Mouse (Mus musculus) midbrain, embryonic 12.5 days (tissue): Measurements from ENCODE around the gene Syn2. TPM values are rescaled to one million over a fixed set of nuclear protein-coding genes. Genes with fewer than 3 reads are reported as not detected.

ENCODE experiments used
- ATAC-seq: fragments of 200-750 bp; cut with Nextera tagmentation; 2 replicates; pipeline ENCODE4 v1.8.0; 2017; ENCODE audit warnings: low read depth, moderate TSS enrichment, moderate library complexity; ENCODE audit not compliant: low FRiP score
- H3K27ac ChIP-seq: fragments of 300-500 bp; sonication (generic); replicated peaks from 2 replicates; pipeline ENCODE4 v1.5.1; 2016; ENCODE audit warnings: mild to moderate bottlenecking
- H3K27me3 ChIP-seq: fragments of 300-500 bp; sonication (generic); 2 replicates; pipeline ENCODE4 v1.6.1; 2016; ENCODE audit warnings: mild to moderate bottlenecking
- H3K36me3 ChIP-seq: fragments of 300-500 bp; sonication (generic); 2 replicates; pipeline ENCODE4 v1.6.1; 2016
- H3K4me1 ChIP-seq: fragments of 300-500 bp; sonication (generic); 2 replicates; pipeline ENCODE4 v1.6.1; 2016
- H3K4me2 ChIP-seq: fragments of 300-500 bp; sonication (generic); replicated peaks from 2 replicates; pipeline ENCODE4 v1.6.1; 2016; ENCODE audit warnings: mild to moderate bottlenecking, moderate library complexity
- H3K4me3 ChIP-seq: fragments of 300-500 bp; sonication (generic); 2 replicates; pipeline ENCODE4 v1.5.1; 2016; ENCODE audit warnings: mild to moderate bottlenecking
- H3K9ac ChIP-seq: fragments of 300-500 bp; sonication (generic); replicated peaks from 2 replicates; pipeline ENCODE4 v1.6.1; 2016; ENCODE audit warnings: mild to moderate bottlenecking, moderate library complexity
- H3K9me3 ChIP-seq: fragments of 300-500 bp; sonication (generic); 2 replicates; pipeline ENCODE4 v1.6.1; 2016; ENCODE audit warnings: mild to moderate bottlenecking
- WGBS: fragments of 180-500 bp; shearing (Covaris S2); methylation state at CpG from one replicate; pipeline ENCODE4 v1.1.7; 2016; 5-methylcytosine and 5-hydroxymethylcytosine counted together
- polyA plus RNA-seq: library from polyadenylated mRNA; unstranded; fragments of >200 nt; fragmentation: Nextera tagmentation; extraction: Ambion mirVana; gene quantifications from 2 replicates; pipeline ENCODE4 v1.2.1, GENCODE M21; 2016

The Syn2 gene
- polyA plus RNA-seq = 6.6 and 7.4 TPM in 2 replicates

DNA sequence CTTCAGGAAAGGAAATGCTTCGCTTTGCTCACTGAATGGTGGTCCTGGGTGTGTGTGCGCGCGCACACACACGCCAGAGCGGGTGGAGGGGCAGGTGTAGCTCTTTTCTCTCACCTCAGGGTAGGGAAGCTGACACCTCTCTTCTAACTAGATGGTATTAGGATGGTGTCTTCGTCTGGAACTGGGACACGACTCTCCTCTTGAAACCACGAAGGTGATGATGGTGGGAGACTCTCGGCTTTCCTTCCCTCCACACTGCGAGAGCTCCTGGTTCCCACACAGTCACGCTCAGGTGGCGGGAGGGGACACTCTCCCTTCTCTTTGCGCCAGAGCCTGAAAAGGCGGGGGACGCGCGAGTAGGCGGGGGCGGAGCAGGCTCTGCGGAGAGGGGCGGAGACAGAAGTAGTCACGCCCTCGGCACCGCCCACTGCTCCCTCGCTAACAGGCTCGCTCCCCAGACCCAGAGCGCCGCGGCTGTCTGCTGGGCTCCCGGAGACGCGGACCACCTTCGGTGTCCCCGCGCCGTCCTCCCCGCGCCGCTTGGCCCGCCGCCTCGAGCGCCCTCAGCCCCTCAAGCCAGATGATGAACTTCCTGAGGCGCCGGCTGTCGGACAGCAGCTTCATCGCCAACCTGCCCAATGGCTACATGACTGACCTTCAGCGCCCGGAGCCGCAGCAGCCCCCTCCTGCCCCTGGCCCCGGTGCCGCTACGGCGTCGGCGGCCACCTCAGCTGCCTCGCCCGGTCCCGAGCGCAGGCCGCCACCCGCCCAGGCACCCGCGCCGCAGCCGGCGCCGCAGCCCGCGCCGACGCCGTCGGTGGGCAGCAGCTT is at the start of gene Syn2:
Gene Syn2 (plus strand): TSS at position 402 of the 831 bp plus-strand sequence.
- peak within 1 kb of the TSS; percentile 72 for H3K9ac ChIP-seq
- under 1% methylated on average over 75 of the region's 75 CpGs for WGBS
- H3K27ac ChIP-seq = peak within 1 kb of the TSS; percentile 42; the same call in 1 of the 2 replicates
- H3K4me2 ChIP-seq = peak within 1 kb of the TSS; percentile 85
- H3K36me3 ChIP-seq = no peaks in the 10 kb centered on the region
- H3K27me3 ChIP-seq = peaks cover 31% of the 10 kb centered on the region
- ATAC-seq = peak; percentile 96
- H3K9me3 ChIP-seq = no peaks in the 10 kb centered on the region
- peaks cover 16% of the 10 kb centered on the region; the same call in 1 of the 2 replicates for H3K4me1 ChIP-seq
- peak within 1 kb of the TSS; percentile 74 for H3K4me3 ChIP-seq

DNA sequence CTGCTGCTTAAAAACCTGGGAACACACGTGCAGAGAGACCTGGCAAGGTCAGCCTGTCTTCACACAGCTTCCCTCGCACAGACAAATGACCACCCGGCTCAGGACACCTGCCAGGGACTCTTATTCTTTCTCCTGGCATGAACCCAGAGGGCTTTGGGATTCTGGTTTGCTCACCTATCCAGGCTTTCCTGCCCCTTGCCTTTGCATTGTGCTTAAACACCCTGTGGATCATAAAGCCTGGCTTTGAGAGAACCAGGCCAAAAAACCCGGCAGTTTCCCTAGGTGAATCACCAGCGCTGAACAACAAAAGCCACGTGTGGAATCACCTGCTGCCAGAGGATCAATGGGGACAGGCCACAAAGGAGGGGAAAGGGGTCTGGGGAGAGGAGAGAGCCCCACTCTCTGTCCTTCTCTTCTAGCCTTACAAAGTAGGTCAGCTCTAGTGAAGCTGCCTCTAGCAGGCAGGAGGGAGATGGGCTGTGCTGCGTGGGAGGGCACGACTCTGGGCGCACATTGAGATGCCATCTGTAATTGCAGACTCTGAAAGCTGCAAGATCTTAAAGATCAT is 49.3 kb upstream of the Syn2 start:
- H3K27ac ChIP-seq = no peak overlapping the region
- H3K4me1 ChIP-seq = peaks cover 6% of the 10 kb centered on the region; the same call in 1 of the 2 replicates
- peaks cover 4% of the 10 kb centered on the region; the same call in 1 of the 2 replicates for H3K27me3 ChIP-seq
- H3K4me3 ChIP-seq = no peak overlapping the region
- H3K36me3 ChIP-seq = no peaks in the 10 kb centered on the region
- H3K9me3 ChIP-seq = no peaks in the 10 kb centered on the region
- WGBS = 60% methylated on average over 9 of the region's 9 CpGs
- H3K9ac ChIP-seq = no peak overlapping the region
- H3K4me2 ChIP-seq = no peak overlapping the region
- no peak for ATAC-seq

DNA sequence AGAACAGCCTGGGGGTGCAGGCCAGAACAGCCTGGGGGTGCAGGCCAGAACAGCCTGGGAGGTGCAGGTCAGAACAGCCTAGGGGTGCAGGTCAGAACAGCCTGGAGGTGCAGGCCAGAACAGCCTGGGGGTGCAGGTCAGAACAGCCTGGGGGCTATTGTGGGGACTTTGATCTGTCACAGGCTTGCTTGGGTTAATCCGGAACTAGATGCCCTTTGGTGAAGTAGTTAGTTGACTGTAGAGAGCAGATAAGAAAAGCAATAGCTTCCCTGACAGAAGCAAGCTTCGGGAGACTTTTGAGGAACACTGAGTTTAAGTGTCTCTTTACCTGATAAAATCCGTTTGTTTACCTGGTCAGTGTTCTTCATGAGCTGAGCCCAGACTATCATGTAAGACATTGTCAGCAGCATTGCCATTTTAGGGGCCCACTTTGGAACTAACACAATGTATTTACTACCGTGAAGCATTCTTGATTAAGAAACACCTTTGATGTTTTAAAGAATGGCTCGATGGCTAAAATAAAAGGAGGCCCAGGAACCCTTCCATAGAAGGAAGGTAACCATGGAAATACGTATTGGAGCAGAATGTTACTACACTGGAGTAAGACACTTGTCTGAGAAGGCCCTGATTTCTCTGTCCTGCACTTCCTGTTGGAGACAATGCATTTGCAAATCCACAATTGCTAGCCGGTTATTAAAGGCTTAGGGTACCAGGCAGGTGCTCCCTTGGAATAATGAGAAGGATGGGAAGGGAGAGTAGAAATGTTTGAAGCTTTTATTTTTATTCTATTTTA is 46.2 kb upstream of the Syn2 start:
- H3K36me3 ChIP-seq = no peaks in the 10 kb centered on the region

DNA sequence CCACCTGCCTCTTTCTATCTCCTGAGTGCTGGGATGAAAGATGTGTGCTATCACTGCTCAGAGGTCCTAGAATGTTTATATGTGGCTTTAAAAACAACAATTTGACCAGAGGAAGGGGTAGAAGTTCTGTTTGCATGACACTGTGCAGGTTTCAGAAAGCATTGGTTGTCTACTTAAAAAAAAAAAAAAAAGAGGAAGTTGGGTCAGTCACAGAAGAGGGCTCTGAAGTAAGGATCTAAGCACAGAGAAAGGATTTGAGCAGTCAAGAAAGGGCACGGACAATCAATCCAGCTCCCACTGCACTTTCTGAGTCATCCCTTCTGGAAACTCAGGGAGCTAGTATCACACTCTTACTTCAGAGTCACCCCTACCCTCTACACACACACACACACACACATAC is 43.0 kb upstream of the Syn2 start:
- no peak for ATAC-seq
- H3K4me1 ChIP-seq = peaks cover 6% of the 10 kb centered on the region; the same call in 1 of the 2 replicates
- H3K27ac ChIP-seq = no peak overlapping the region
- no peak overlapping the region for H3K4me2 ChIP-seq
- WGBS = 75% methylated on average over 1 of the region's 1 CpGs
- H3K4me3 ChIP-seq = no peak overlapping the region
- no peaks in the 10 kb centered on the region for H3K36me3 ChIP-seq
- H3K9ac ChIP-seq = no peak overlapping the region
- H3K27me3 ChIP-seq = peaks cover 4% of the 10 kb centered on the region; the same call in 1 of the 2 replicates
- no peaks in the 10 kb centered on the region for H3K9me3 ChIP-seq

More for the DNA sequence above, 46.2 kb upstream of the Syn2 start:
- 48% methylated on average over 7 of the region's 7 CpGs for WGBS
- H3K4me2 ChIP-seq = no peak overlapping the region
- peaks cover 4% of the 10 kb centered on the region; the same call in 1 of the 2 replicates for H3K27me3 ChIP-seq
- no peak for ATAC-seq
- H3K9ac ChIP-seq = no peak overlapping the region
- no peak overlapping the region for H3K4me3 ChIP-seq
- no peaks in the 10 kb centered on the region for H3K9me3 ChIP-seq
- H3K27ac ChIP-seq = no peak overlapping the region
- peaks cover 6% of the 10 kb centered on the region; the same call in 1 of the 2 replicates for H3K4me1 ChIP-seq

DNA sequence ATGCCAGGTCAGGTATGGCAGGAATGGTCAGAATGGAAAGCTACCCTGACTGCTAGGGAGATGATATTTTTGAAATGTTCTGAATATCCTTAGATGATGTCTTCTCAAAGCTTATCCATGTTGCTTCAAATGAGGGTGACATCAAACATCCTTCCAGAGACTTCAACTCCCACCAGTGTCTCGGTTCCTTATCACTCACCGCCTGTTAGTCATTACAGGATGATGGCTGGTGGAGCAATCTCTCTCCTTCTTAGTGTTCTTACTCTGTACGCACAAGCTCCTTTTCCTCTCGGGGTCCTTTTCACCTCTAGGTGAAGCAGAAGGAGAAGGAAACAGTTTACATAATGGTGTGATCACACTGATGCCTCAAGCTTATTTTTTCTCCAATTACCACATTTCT is 32.2 kb upstream of the Syn2 start:
- Histone ChIP-seq H3K9ac (no peak overlapping the region), H3K9me3 (no peaks in the 10 kb centered on the region), H3K27ac (no peak overlapping the region), H3K36me3 (no peaks in the 10 kb centered on the region), H3K4me3 (no peak overlapping the region), H3K4me2 (no peak overlapping the region), H3K27me3 (no peaks in the 10 kb centered on the region), H3K4me1 (no peaks in the 10 kb centered on the region)
- no peak for ATAC-seq
- 88% methylated on average over 4 of the region's 4 CpGs for WGBS

DNA sequence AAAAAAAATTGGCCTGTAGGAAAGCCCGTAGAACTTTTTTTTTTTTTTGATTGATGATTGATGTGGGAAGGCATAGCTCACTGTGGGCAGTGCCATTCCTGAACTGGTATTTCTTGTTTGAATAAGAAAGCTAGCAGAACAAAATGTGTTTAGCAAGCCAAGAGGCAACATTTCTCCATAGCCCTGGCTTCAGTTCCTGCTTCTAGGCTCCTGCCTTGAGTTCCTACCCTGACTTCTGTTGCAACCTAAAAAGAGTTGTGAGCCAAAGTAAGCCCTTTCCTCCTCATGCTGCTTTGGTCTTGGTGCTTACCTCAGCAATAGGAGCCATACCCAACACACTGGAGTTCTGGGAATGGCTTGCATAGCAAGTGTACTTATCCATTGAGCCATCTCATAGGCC is 23.3 kb upstream of the Syn2 start:
- H3K9me3 ChIP-seq = no peaks in the 10 kb centered on the region
- H3K4me3 ChIP-seq = no peak overlapping the region
- no peak overlapping the region for H3K27ac ChIP-seq
- no peaks in the 10 kb centered on the region for H3K27me3 ChIP-seq
- H3K36me3 ChIP-seq = no peaks in the 10 kb centered on the region
- WGBS = 94% methylated on average over 1 of the region's 1 CpGs
- H3K4me1 ChIP-seq = no peaks in the 10 kb centered on the region
- ATAC-seq = no peak
- H3K9ac ChIP-seq = no peak overlapping the region
- H3K4me2 ChIP-seq = no peak overlapping the region

DNA sequence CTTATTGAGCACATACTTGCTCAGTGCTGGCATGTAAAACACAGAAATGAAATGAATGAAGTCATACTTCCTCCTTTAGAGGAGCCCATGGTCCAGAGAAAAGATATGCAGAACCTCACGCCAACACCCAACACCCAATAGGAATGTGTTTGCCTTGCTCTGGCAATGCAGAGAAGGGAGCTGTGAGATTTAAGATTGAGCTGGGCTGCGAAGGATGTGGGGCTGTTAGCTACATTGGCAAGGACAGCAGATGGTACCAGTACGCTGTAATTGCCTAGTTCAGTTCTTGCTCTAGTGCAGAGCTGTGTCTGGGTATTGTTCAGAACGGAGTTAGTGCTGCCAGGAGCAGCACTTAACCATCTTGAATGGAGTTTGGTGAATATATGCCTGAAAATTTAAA is 12.5 kb upstream of the Syn2 start:
- H3K4me2 ChIP-seq = no peak overlapping the region
- ATAC-seq = no peak
- no peak overlapping the region for H3K9ac ChIP-seq
- H3K4me3 ChIP-seq = no peak overlapping the region
- H3K4me1 ChIP-seq = peaks cover 40% of the 10 kb centered on the region
- WGBS = 84% methylated on average over 4 of the region's 4 CpGs
- H3K9me3 ChIP-seq = no peaks in the 10 kb centered on the region
- H3K36me3 ChIP-seq = no peaks in the 10 kb centered on the region
- H3K27me3 ChIP-seq = no peaks in the 10 kb centered on the region
- no peak overlapping the region; the same call in 1 of the 2 replicates for H3K27ac ChIP-seq

DNA sequence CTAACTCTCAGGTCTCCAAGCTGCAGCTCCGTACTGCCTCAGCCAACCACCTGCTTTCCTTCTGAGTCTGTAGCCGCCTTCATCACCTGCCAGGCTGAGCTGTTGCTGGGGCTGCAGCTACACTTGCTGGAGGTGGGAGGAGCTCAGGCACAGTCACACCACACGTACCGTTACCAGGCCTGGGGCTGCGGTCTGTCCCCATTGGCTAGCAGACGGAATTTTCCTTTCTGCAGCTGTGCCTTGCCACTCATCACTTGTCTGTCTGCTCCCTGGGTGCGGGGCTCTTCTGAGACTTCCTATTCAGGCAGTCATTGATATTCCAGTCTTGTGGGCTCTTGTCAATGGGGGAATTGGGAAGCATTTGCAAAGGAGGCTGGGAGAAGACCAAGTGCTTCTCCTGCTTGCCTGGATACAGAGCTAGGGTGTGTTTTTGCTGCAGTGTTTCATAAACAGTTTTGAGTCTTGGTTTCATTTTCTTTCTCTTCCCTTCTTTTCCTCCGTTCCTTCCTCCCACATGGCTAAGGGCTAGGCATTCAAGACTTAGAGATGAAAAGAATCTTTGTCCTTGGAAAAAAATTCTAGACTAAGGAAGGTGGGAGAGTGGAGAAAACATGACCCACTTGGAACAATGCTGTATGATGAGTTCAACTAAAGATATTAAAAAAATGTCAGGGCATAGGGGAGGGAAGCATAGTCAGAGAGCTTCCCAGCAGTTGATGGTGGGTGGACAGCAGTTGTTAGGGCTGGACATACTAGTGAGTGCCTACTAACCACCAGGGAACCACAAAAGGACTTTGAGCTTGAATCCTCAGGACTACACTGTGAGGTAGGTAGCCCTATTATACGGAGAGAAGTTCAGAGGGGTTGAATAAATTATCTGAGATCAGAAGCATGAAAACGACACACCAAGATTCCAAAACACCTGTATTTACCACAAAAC is 11.2 kb upstream of the Syn2 start:
- Histone ChIP-seq H3K36me3 (no peaks in the 10 kb centered on the region), H3K4me2 (peak overlapping the region; percentile 28), H3K9ac (peak overlapping the region; percentile 15; the same call in 1 of the 2 replicates), H3K9me3 (no peaks in the 10 kb centered on the region), H3K27ac (peak overlapping the region; percentile 84), H3K4me1 (peaks cover 42% of the 10 kb centered on the region), H3K27me3 (no peaks in the 10 kb centered on the region), H3K4me3 (no peak overlapping the region)
- ATAC-seq = peak; percentile 96
- 12% methylated on average over 10 of the region's 10 CpGs for WGBS

DNA sequence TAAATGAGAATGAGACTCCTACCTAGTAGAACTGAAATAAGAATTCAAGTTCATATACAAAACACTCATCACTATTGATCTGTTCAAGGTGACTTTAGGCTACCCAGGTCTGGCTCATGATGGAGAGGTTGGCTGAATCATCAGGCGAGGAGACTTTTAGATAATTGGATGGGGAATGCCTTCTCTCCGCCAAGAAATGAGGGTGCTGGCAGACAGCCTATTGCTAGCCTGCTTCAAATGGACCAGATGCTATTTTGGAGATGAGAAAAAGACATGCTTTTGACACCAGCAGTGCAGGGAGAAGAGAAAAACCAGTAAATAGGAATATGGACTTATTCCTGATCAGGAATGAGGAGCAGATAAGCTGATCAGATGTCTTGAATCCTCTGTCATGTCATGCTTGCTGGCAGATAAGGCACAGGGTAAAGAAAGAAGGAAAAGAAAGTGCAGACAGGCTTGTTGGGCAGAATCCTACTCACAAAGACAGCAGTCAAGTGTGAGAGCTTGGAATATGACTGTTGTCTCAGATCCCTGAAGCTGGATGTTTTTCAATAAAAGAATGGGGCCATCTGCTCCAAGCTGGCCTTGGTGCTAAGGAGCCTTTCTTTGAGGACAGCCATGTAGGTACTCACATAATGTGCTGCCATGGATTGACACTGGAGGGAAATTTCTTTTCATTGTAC is 9.9 kb upstream of the Syn2 start:
- no peak overlapping the region for H3K4me3 ChIP-seq
- H3K9ac ChIP-seq = no peak overlapping the region
- 85% methylated on average over 2 of the region's 2 CpGs for WGBS
- H3K36me3 ChIP-seq = no peaks in the 10 kb centered on the region
- no peak for ATAC-seq
- peak overlapping the region; percentile 58; the same call in 1 of the 2 replicates for H3K27ac ChIP-seq
- no peaks in the 10 kb centered on the region for H3K27me3 ChIP-seq
- peaks cover 42% of the 10 kb centered on the region for H3K4me1 ChIP-seq
- H3K4me2 ChIP-seq = no peak overlapping the region
- H3K9me3 ChIP-seq = no peaks in the 10 kb centered on the region

DNA sequence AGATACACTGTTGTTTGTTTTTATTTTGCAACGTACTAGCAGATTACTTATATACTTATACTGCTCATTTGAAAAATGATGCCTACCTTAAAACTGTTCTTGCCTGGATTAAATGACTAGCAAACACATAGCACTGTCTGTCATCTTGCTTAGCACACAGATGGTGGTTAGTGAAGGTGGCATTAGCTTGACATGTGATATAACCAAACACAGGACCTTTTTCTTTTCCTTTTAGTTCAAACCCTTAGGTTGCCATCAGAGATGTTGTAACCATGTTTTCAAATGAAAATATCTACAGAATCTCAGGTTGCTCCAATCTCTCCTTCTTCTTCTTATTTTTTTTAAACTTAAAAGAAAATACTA is 9.4 kb upstream of the Syn2 start:
- Histone ChIP-seq H3K36me3 (no peaks in the 10 kb centered on the region), H3K9me3 (no peaks in the 10 kb centered on the region), H3K4me3 (no peak overlapping the region), H3K27me3 (no peaks in the 10 kb centered on the region), H3K9ac (no peak overlapping the region), H3K4me2 (no peak overlapping the region), H3K27ac (peak overlapping the region; percentile 58; the same call in 1 of the 2 replicates), H3K4me1 (peaks cover 42% of the 10 kb centered on the region)
- WGBS = 83% methylated on average over 1 of the region's 1 CpGs
- no peak for ATAC-seq
